Mouse (Mus musculus) right cerebral cortex, postnatal 10 days (tissue): ENCODE data around the gene Tor1aip1.

Source experiments
- DNase-seq, 2 experiments: peaks; one replicate each; pipeline ENCODE4 v3.0.0; 2021; ENCODE audit warnings: low spot score in 2 of 2

Tor1aip1 gene

GRCm38 (mm10) chr1:156033921-156034320, 2.4 kb downstream of the Tor1aip1 start:
- no peak for DNase-seq

GRCm38 (mm10) chr1:156028340-156028975, 7.8 kb downstream of the Tor1aip1 start:
- no peak for DNase-seq

- DNase-seq: no peak
Observed at GRCm38 (mm10) chr1:156027849-156028248, 8.4 kb downstream of the Tor1aip1 start.

- no peak for DNase-seq
Observed at GRCm38 (mm10) chr1:156024831-156025503, 11.3 kb downstream of the Tor1aip1 start.

GRCm38 (mm10) chr1:156020402-156020801, 15.9 kb downstream of the Tor1aip1 start:
- DNase-seq: no peak

GRCm38 (mm10) chr1:156019800-156020199, 16.5 kb downstream of the Tor1aip1 start:
- no peak for DNase-seq

- DNase-seq: no peak
Observed at GRCm38 (mm10) chr1:156009003-156009402, 27.3 kb downstream of the Tor1aip1 start.

- DNase-seq: no peak
Observed at GRCm38 (mm10) chr1:156005906-156006305, 30.4 kb downstream of the Tor1aip1 start.

- peak; percentile 26 to 30 for DNase-seq
Observed at GRCm38 (mm10) chr1:156003201-156003935, 32.9 kb downstream of the Tor1aip1 start.

GRCm38 (mm10) chr1:156002366-156002765, 33.9 kb downstream of the Tor1aip1 start:
- DNase-seq: no peak

GRCm38 (mm10) chr1:155995612-155996011, 40.7 kb downstream of the Tor1aip1 start:
- no peak for DNase-seq

- no peak for DNase-seq
Observed at GRCm38 (mm10) chr1:155994524-155994923, 41.8 kb downstream of the Tor1aip1 start.

GRCm38 (mm10) chr1:155990391-155990790, 45.9 kb downstream of the Tor1aip1 start:
- no peak for DNase-seq

GRCm38 (mm10) chr1:155989387-155989786, 46.9 kb downstream of the Tor1aip1 start:
- DNase-seq: peak in 1 of 2 experiments; percentile 28

GRCm38 (mm10) chr1:155987625-155988024, 48.7 kb downstream of the Tor1aip1 start:
- no peak for DNase-seq

- DNase-seq: no peak
Observed at GRCm38 (mm10) chr1:155974931-155975330, 61.3 kb downstream of the Tor1aip1 start.

GRCm38 (mm10) chr1:155973719-155974379, 62.4 kb downstream of the Tor1aip1 start:
- peak; percentile 27 to 34 for DNase-seq

- DNase-seq: peak; percentile 99
Observed at GRCm38 (mm10) chr1:155973068-155973718, 63.1 kb downstream of the Tor1aip1 start, which contains the start of gene Cep350. Gene Cep350, minus strand, starts transcription at chr1:155973255.

GRCm38 (mm10) chr1:155972146-155973067, 63.9 kb downstream of the Tor1aip1 start:
- peak; percentile 53 to 54 for DNase-seq
